Mouse (Mus musculus): ENCODE data around the gene Ccl28. TPM values are rescaled to one million over a fixed set of nuclear protein-coding genes. Genes with fewer than 3 reads are reported as not detected.
A peak's percentile ranks its signal among the peaks of the same experiment; 100 is the strongest.
"Not testable (repeated sequence)": the region's sequence is repeated elsewhere in the genome, so short reads cannot be mapped to it uniquely, and the experiment has no call there.

Gene Ccl28
- polyA plus RNA-seq, 1 experiment from 2014 or later, result not detected

GRCm38 (mm10) chr13:119689709-119690038 is 66.1 kb downstream of the Ccl28 start:
- H3K4me2 ChIP-seq (ENCODE audit: low read depth, low read length), result no peak overlapping the region; the same call in 1 of the 2 replicates
- 9% methylated on average over 5 of the region's 5 CpGs for WGBS
- H3K9ac ChIP-seq (replicated peaks; ENCODE audit: low read length), result no peak overlapping the region
- ATAC-seq (replicated peaks; ENCODE audit: insufficient number of reproducible peaks, low FRiP score, low TSS enrichment, low read depth) (no peak), DNase-seq (ENCODE audit: low spot score) (no peak)
- no peaks in the 10 kb centered on the region for H3K27me3 ChIP-seq (ENCODE audit: control insufficient read depth, insufficient read depth, low read length)
- 0 out of 2 replicates have a peak, but pooled peaks cover 2% of the 10 kb centered on the region for H3K4me1 ChIP-seq (ENCODE audit: control insufficient read depth, insufficient read depth, low read length)
- H3K27ac ChIP-seq (replicated peaks; ENCODE audit: low read depth, low read length), result no peak overlapping the region
- no peaks in the 10 kb centered on the region for H3K9me3 ChIP-seq (replicated peaks; ENCODE audit: control insufficient read depth, low read length)
- peak overlapping the region; percentile 29 for H3K4me3 ChIP-seq (ENCODE audit: low read depth, low read length)
- H3K36me3 ChIP-seq (replicated peaks; ENCODE audit: control insufficient read depth, insufficient read depth, low read depth, low read length), result no peaks in the 10 kb centered on the region

DNA sequence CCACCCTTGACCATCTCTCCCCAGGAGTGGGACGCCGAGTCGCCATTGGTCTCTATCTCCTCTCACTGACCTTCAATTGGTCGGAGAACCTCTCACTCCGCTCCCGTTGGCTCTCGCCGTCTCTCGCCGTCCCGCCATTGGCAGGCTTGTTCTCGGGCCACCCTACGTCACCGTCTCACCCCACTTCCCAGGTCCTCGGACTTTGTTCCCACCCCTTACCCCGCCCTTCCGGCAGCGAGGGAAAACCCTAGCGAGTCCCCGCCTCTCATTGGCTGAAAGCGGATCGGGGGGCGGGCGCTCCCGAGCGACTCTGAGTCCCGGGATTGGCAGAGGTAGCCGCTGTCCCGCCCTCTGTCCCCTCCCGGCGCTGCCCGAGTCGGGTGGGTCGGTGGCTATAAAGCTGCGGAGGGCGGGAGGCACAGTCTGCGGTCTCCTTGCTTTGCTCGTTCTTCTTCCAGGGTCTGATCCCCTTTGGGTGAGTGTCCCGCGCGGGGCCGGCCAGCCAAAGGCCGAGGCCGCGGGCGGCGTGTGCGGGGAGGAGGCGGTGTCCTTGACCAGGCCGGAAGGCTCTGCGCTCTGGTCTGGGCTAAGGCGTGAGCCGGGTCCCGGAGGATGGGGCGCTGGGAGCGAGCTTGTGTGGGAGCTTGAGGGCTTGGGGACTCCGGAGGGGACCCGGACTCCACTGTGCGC is 66.6 kb downstream of the Ccl28 start, which contains the start of gene Hmgcs1:
Hmgcs1 (plus strand) TSS at position 341 of the 690 bp plus-strand sequence.
- DNase-seq (ENCODE audit: low spot score) (peak; percentile 100), ATAC-seq (replicated peaks; ENCODE audit: insufficient number of reproducible peaks, low FRiP score, low TSS enrichment, low read depth) (peak; percentile 99)
- no peaks in the 10 kb centered on the region for H3K9me3 ChIP-seq (replicated peaks; ENCODE audit: control insufficient read depth, low read length)
- H3K9ac ChIP-seq (replicated peaks; ENCODE audit: low read length), result peak within 1 kb of the TSS; percentile 85
- H3K4me3 ChIP-seq (ENCODE audit: low read depth, low read length), result peak within 1 kb of the TSS; percentile 81
- H3K27ac ChIP-seq (replicated peaks; ENCODE audit: low read depth, low read length), result peak within 1 kb of the TSS; percentile 88
- H3K27me3 ChIP-seq (ENCODE audit: control insufficient read depth, insufficient read depth, low read length), result no peaks in the 10 kb centered on the region
- no peaks in the 10 kb centered on the region for H3K36me3 ChIP-seq (replicated peaks; ENCODE audit: control insufficient read depth, insufficient read depth, low read depth, low read length)
- H3K4me1 ChIP-seq (ENCODE audit: control insufficient read depth, insufficient read depth, low read length), result 0 out of 2 replicates have a peak, but pooled peaks cover 2% of the 10 kb centered on the region
- peak within 1 kb of the TSS; percentile 72 for H3K4me2 ChIP-seq (ENCODE audit: low read depth, low read length)
- WGBS, result 0% methylated on average over 53 of the region's 59 CpGs

- Histone ChIP-seq H3K9ac (replicated peaks; ENCODE audit: low read length) (peak overlapping the region; percentile 85), H3K4me2 (ENCODE audit: low read depth, low read length) (peak overlapping the region; percentile 72), H3K4me1 (ENCODE audit: control insufficient read depth, insufficient read depth, low read length) (0 out of 2 replicates have a peak, but pooled peaks cover 2% of the 10 kb centered on the region), H3K9me3 (replicated peaks; ENCODE audit: control insufficient read depth, low read length) (no peaks in the 10 kb centered on the region), H3K4me3 (ENCODE audit: low read depth, low read length) (peak overlapping the region; percentile 81), H3K27ac (replicated peaks; ENCODE audit: low read depth, low read length) (peak overlapping the region; percentile 88), H3K27me3 (ENCODE audit: control insufficient read depth, insufficient read depth, low read length) (no peaks in the 10 kb centered on the region), H3K36me3 (replicated peaks; ENCODE audit: control insufficient read depth, insufficient read depth, low read depth, low read length) (no peaks in the 10 kb centered on the region)
- DNase-seq (ENCODE audit: low spot score) (peak; percentile 43), ATAC-seq (replicated peaks; ENCODE audit: insufficient number of reproducible peaks, low FRiP score, low TSS enrichment, low read depth) (no peak; the same call in 1 of the 2 replicates)
- WGBS, result 4% methylated on average over 7 of the region's 7 CpGs
These were observed 67.4 kb downstream of the Ccl28 start for GRCm38 (mm10) chr13:119690876-119691620.

- not testable (repeated sequence) for ATAC-seq (replicated peaks; ENCODE audit: insufficient number of reproducible peaks, low FRiP score, low TSS enrichment, low read depth)
These were observed 68.3 kb downstream of the Ccl28 start for GRCm38 (mm10) chr13:119691958-119692357.

DNA sequence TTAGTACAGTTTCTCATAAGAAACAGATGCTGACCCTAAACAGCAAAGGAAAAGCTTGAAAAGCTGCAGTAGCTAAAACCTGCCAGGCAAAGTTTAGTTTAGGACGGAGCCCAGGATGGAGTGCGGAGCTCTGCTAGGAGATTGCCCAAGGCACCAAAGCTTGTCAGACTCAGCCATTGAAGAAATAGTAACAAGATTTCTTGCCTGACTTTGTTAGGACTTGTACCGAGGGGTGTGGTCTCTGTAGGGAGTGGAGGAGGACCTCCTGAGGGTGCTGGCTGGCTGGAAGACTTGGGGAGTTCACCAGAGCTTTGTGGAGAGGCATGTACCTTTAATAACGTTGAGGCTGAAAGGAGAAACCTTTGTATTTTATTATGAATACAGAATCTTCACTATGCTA is 72.1 kb downstream of the Ccl28 start:
- 0 out of 2 replicates have a peak, but pooled peaks cover 2% of the 10 kb centered on the region for H3K4me1 ChIP-seq (ENCODE audit: control insufficient read depth, insufficient read depth, low read length)
- H3K27ac ChIP-seq (replicated peaks; ENCODE audit: low read depth, low read length), result no peak overlapping the region
- WGBS, result 60% methylated on average over 4 of the region's 4 CpGs
- ATAC-seq (replicated peaks; ENCODE audit: insufficient number of reproducible peaks, low FRiP score, low TSS enrichment, low read depth) (no peak), DNase-seq (ENCODE audit: low spot score) (peak; percentile 57)
- no peaks in the 10 kb centered on the region for H3K27me3 ChIP-seq (ENCODE audit: control insufficient read depth, insufficient read depth, low read length)
- no peaks in the 10 kb centered on the region for H3K9me3 ChIP-seq (replicated peaks; ENCODE audit: control insufficient read depth, low read length)
- no peak overlapping the region for H3K9ac ChIP-seq (replicated peaks; ENCODE audit: low read length)
- no peak overlapping the region for H3K4me2 ChIP-seq (ENCODE audit: low read depth, low read length)
- H3K4me3 ChIP-seq (ENCODE audit: low read depth, low read length), result no peak overlapping the region
- H3K36me3 ChIP-seq (replicated peaks; ENCODE audit: control insufficient read depth, insufficient read depth, low read depth, low read length), result peaks cover 2% of the 10 kb centered on the region; the same call in 1 of the 2 replicates

More at GRCm38 (mm10) chr13:119691958-119692357, 68.3 kb downstream of the Ccl28 start:
- peak overlapping the region; percentile 81 for H3K4me3 ChIP-seq (ENCODE audit: low read depth, low read length)
- H3K27ac ChIP-seq (replicated peaks; ENCODE audit: low read depth, low read length); H3K9me3 ChIP-seq (replicated peaks; ENCODE audit: control insufficient read depth, low read length); H3K4me1 ChIP-seq (ENCODE audit: control insufficient read depth, insufficient read depth, low read length); H3K9ac ChIP-seq (replicated peaks; ENCODE audit: low read length); H3K27me3 ChIP-seq (ENCODE audit: control insufficient read depth, insufficient read depth, low read length); H3K36me3 ChIP-seq (replicated peaks; ENCODE audit: control insufficient read depth, insufficient read depth, low read depth, low read length); DNase-seq (ENCODE audit: low spot score): not testable (repeated sequence)
- WGBS, result 84% methylated on average over 3 of the region's 3 CpGs
- H3K4me2 ChIP-seq (ENCODE audit: low read depth, low read length), result peak overlapping the region; percentile 72

- Histone ChIP-seq H3K4me3 (ENCODE audit: low read depth, low read length) (no peak overlapping the region), H3K36me3 (replicated peaks; ENCODE audit: control insufficient read depth, insufficient read depth, low read depth, low read length) (peaks cover 7% of the 10 kb centered on the region; the same call in 1 of the 2 replicates), H3K4me2 (ENCODE audit: low read depth, low read length) (no peak overlapping the region), H3K27me3 (ENCODE audit: control insufficient read depth, insufficient read depth, low read length) (no peaks in the 10 kb centered on the region), H3K27ac (replicated peaks; ENCODE audit: low read depth, low read length) (no peak overlapping the region), H3K4me1 (ENCODE audit: control insufficient read depth, insufficient read depth, low read length) (0 out of 2 replicates have a peak, but pooled peaks cover 2% of the 10 kb centered on the region), H3K9me3 (replicated peaks; ENCODE audit: control insufficient read depth, low read length) (no peaks in the 10 kb centered on the region), H3K9ac (replicated peaks; ENCODE audit: low read length) (no peak overlapping the region)
- 75% methylated on average over 1 of the region's 1 CpGs for WGBS
- DNase-seq (ENCODE audit: low spot score), result no peak
- no peak for ATAC-seq (replicated peaks; ENCODE audit: insufficient number of reproducible peaks, low FRiP score, low TSS enrichment, low read depth)
These were observed 72.9 kb downstream of the Ccl28 start for GRCm38 (mm10) chr13:119696496-119696895.

DNA sequence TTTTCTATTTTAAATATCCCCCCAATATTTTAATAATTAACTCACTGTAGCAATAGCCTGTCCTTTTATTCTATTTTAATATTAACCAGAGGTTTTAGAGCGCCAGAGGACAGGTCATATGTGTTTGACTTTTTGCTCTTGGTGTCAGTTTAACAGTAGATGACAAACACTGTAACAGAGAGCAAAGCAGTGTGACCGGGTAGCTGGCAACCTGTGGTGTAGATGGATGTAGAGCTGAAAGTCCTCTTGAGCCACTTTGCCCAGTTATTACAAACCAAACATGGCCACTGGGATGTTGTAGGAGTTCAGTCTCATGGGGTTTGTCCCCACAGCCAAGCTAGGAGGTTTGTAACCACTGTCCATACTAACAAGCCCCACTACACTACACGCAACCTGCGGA is 74.8 kb downstream of the Ccl28 start:
- Histone ChIP-seq H3K4me1 (ENCODE audit: control insufficient read depth, insufficient read depth, low read length) (no peaks in the 10 kb centered on the region), H3K27me3 (ENCODE audit: control insufficient read depth, insufficient read depth, low read length) (no peaks in the 10 kb centered on the region), H3K9ac (replicated peaks; ENCODE audit: low read length) (no peak overlapping the region), H3K4me3 (ENCODE audit: low read depth, low read length) (no peak overlapping the region), H3K27ac (replicated peaks; ENCODE audit: low read depth, low read length) (no peak overlapping the region), H3K36me3 (replicated peaks; ENCODE audit: control insufficient read depth, insufficient read depth, low read depth, low read length) (peaks cover 7% of the 10 kb centered on the region), H3K9me3 (replicated peaks; ENCODE audit: control insufficient read depth, low read length) (no peaks in the 10 kb centered on the region), H3K4me2 (ENCODE audit: low read depth, low read length) (no peak overlapping the region)
- no peak for ATAC-seq (replicated peaks; ENCODE audit: insufficient number of reproducible peaks, low FRiP score, low TSS enrichment, low read depth)
- DNase-seq (ENCODE audit: low spot score), result no peak
- 90% methylated on average over 4 of the region's 4 CpGs for WGBS

Measured in embryonic facial prominence, embryonic 11.5 days (tissue).